Mouse (Mus musculus) natural killer cell, adult 2 months (primary cell): Measurements from ENCODE around the gene Zc3h12a.
A peak's percentile ranks its signal among the peaks of the same experiment; 100 is the strongest.

Experiments
- DNase-seq, 2 experiments: peaks; one replicate each; pipeline ENCODE4 v3.0.0; 2022; ENCODE audit warnings: low spot score in 2 of 2

Gene Zc3h12a

DNA sequence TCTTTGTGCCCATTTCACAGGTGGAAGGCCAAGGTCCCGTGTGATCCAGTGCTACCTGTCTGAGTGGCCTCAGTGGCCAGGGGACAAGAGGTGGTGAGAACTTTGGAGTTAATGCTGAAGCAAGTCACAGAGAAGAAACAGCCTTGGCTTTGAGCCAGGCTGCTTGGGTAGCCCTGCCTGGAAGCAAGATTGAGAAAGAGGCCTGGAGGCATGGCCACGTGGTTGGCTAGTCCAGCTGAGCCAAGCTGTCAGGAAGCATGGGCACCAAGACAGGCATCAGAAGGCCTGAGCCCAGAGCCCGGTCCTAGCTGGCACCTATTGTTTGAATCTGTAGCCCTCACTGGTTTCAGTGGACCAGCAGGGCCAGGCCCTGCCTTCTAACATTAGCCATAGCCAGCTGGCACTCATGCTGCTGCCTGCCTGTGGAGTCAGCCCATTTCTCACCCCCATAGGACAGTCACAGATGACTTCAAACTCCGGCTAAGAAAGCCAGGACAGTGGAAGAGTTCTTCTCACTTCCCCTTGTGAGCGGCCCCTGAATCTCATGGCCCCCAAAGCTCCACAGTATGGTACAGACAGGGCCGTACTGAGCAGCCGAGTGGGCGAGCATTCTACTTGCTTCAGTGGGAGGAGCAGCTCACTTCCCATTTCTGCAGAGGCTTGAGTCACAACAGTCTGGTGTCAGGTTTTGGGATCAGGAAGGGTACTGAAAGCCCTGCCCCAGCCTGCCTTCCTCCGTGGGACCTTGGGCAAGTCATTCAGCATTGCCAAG lies 11.4 kb downstream of the Zc3h12a start:
- DNase-seq = peak; percentile 28 to 71

DNA sequence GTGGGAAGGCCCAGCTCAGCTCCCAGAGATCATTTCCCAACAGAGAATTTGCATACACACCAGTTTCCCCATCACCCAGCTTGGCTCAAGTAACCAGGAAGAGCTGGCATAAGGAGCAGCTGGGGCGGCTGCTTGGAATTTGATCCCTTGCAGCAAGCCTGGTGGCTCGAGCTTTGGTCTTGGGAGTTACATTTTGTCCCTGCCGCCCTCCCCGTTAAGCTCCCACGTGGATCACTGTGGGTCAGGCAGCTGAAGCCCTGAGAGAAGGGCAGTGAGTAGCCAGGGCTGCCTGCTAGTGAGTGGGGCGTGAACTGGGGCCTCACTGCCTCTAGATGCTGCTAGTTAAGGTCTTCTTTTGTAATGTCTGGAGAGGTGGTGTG lies 11.9 kb downstream of the Zc3h12a start:
- no peak for DNase-seq

- no peak for DNase-seq
These were observed 12.6 kb downstream of the Zc3h12a start for GRCm38 (mm10) chr4:125115081-125115480.

DNA sequence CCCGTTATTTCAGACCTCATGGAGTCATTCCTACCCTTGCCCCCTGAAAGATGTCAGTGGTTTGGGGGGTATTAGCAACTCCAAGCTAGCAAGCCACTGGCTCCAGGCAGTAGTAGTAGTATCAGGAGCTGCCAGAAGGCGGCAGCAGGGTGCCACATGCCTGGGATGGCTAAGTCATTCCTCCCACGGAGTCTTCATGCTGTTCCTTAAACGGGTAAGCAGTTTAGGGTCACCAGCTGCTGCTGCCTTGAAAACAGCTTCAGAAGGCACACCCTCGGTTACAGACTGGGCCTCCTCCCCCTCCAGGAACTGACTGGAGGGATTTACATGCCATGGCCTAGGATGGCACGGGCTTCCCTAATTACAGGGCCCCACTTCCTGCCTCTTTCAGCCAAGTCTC lies 13.0 kb downstream of the Zc3h12a start:
- DNase-seq = peak; percentile 66 to 76

DNA sequence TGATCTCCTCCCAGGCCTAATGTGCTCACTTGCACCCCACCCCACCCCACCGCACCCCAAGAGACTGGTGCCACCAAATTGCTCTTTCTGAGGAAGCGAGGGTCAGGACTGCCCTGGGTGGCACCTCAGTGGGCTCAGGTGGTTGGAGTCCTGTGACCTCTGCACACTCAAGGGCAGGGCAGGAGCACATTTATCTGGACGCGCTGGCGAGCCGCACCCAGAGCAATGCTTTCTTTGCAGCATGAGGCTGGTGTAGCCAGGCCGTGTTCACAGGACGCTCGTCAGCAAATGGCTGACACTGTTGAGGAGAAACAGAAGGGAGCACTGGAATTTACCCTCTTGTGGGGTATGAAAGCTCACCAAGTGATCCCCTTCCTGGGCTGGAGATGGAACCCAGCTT lies 22.3 kb downstream of the Zc3h12a start:
- DNase-seq = no peak

GRCm38 (mm10) chr4:125101334-125101733 lies 26.3 kb downstream of the Zc3h12a start:
- no peak for DNase-seq

- DNase-seq = peak; percentile 68 to 81
These were observed 28.2 kb downstream of the Zc3h12a start for GRCm38 (mm10) chr4:125099458-125099857.

- DNase-seq = no peak
These were observed 30.2 kb downstream of the Zc3h12a start for GRCm38 (mm10) chr4:125097412-125097811.

- no peak for DNase-seq
These were observed 31.6 kb downstream of the Zc3h12a start for GRCm38 (mm10) chr4:125096066-125096465.

- no peak for DNase-seq
These were observed 34.6 kb downstream of the Zc3h12a start for GRCm38 (mm10) chr4:125093031-125093430.

DNA sequence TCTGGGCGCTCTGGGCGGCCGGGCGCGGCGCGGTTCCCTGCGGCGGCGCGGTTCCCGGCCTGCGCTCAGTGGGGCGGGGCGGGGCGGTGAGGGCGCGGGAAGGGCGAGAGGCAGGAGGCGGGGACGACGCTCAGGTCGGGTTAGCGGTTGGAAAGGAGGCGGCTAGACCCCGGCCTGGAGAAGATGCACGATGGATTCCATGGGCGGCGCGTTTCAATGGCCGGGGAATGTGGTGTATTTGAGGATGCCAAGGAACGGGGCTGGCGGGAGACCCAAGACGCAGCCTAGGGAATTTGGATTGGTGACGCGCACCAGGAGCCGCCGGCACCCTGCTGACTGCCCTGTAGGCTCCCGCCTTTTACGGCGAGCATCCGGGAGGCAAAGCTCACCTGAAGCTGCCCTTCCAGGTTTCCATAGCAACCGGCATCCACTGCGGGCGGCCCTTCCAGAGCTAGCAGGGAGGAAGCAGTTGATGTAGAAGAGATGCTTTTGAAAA lies 42.2 kb downstream of the Zc3h12a start:
- DNase-seq = peak; percentile 10 to 29

- DNase-seq = peak; percentile 86 to 90
These were observed 43.0 kb downstream of the Zc3h12a start, which contains the start of gene Meaf6 for GRCm38 (mm10) chr4:125084403-125085345. Gene Meaf6, plus strand, starts transcription at chr4:125085134.

GRCm38 (mm10) chr4:125078698-125079097 lies 48.9 kb downstream of the Zc3h12a start:
- no peak for DNase-seq

GRCm38 (mm10) chr4:125077700-125078099 lies 49.9 kb downstream of the Zc3h12a start:
- no peak for DNase-seq
